Mouse (Mus musculus) E14TG2a.4 (cell line): ENCODE data around the gene Alg1.
"Not testable (repeated sequence)": the region's sequence is repeated elsewhere in the genome, so short reads cannot be mapped to it uniquely, and the experiment has no call there.

Source experiments
- H3K27me3 ChIP-seq: 2 replicates; pipeline ENCODE4 v1.6.1; 2014; ENCODE audit warnings: low read length, control low read depth; ENCODE audit not compliant: insufficient read depth
- H3K36me3 ChIP-seq: 2 replicates; pipeline ENCODE4 v1.6.1; 2014; ENCODE audit warnings: low read length, control low read depth; ENCODE audit not compliant: insufficient read depth
- H3K4me1 ChIP-seq: replicated peaks from 2 replicates; pipeline ENCODE4 v1.6.1; 2014; ENCODE audit warnings: low read depth, low read length, control low read depth
- H3K4me3 ChIP-seq: replicated peaks from 2 replicates; pipeline ENCODE4 v1.5.1; 2014; ENCODE audit warnings: mild to moderate bottlenecking, low read length
- H3K9me3 ChIP-seq: 2 replicates; pipeline ENCODE4 v1.6.1; 2014; ENCODE audit warnings: low read length, control low read depth
- CTCF ChIP-seq: conservative IDR thresholded peaks from 2 replicates; pipeline ENCODE4 v1.5.1; 2014; ENCODE audit warnings: low read length
- NANOG ChIP-seq: IDR thresholded peaks from 2 replicates; pipeline ENCODE4 v1.6.1; 2014; ENCODE audit warnings: borderline replicate concordance, low read length, mixed read lengths
- POU5F1 ChIP-seq: IDR thresholded peaks from 2 replicates; pipeline ENCODE4 v1.6.1; 2014; ENCODE audit warnings: low read length, borderline replicate concordance

Alg1 gene

GRCm38 (mm10) chr16:5205431-5205970 lies 27.9 kb upstream of the Alg1 start:
- Histone ChIP-seq H3K36me3 (peaks cover 16% of the 10 kb centered on the region), H3K4me3 (no peak overlapping the region), H3K27me3 (peaks cover 16% of the 10 kb centered on the region), H3K4me1 (peaks cover 17% of the 10 kb centered on the region), H3K9me3 (no peaks in the 10 kb centered on the region)
- TF ChIP-seq NANOG, result no peak
- no peak for TF ChIP-seq CTCF
- TF ChIP-seq POU5F1, result no peak

- no peaks in the 10 kb centered on the region for H3K9me3 ChIP-seq
- TF ChIP-seq POU5F1 (no peak), CTCF (no peak), NANOG (no peak)
- H3K27me3 ChIP-seq, result peaks cover 16% of the 10 kb centered on the region
- peaks cover 11% of the 10 kb centered on the region for H3K36me3 ChIP-seq
- no peak overlapping the region for H3K4me3 ChIP-seq
- H3K4me1 ChIP-seq, result peaks cover 17% of the 10 kb centered on the region
Observed at GRCm38 (mm10) chr16:5206051-5206450, 27.4 kb upstream of the Alg1 start.

GRCm38 (mm10) chr16:5210365-5210764 lies 23.1 kb upstream of the Alg1 start:
- Histone ChIP-seq H3K4me3 (no peak overlapping the region), H3K27me3 (no peaks in the 10 kb centered on the region; the same call in none of the 2 replicates), H3K4me1 (no peaks in the 10 kb centered on the region), H3K9me3 (no peaks in the 10 kb centered on the region), H3K36me3 (no peaks in the 10 kb centered on the region)
- TF ChIP-seq NANOG (no peak), POU5F1 (no peak), CTCF (no peak)

GRCm38 (mm10) chr16:5212150-5212549 lies 21.3 kb upstream of the Alg1 start:
- Histone ChIP-seq H3K4me1 (no peaks in the 10 kb centered on the region), H3K9me3 (no peaks in the 10 kb centered on the region)
- TF ChIP-seq NANOG (no peak), CTCF (no peak), POU5F1 (no peak)

GRCm38 (mm10) chr16:5214126-5214525 lies 19.3 kb upstream of the Alg1 start:
- H3K36me3 ChIP-seq, result no peaks in the 10 kb centered on the region
- no peak overlapping the region for H3K4me3 ChIP-seq
- no peaks in the 10 kb centered on the region for H3K9me3 ChIP-seq
- H3K4me1 ChIP-seq, result no peaks in the 10 kb centered on the region; the same call in 1 of the 2 replicates
- peaks cover 20% of the 10 kb centered on the region for H3K27me3 ChIP-seq
- no peak for TF ChIP-seq CTCF
- TF ChIP-seq NANOG, result no peak
- TF ChIP-seq POU5F1, result no peak

More at GRCm38 (mm10) chr16:5212150-5212549, 21.3 kb upstream of the Alg1 start:
- Histone ChIP-seq H3K27me3 (peaks cover 6% of the 10 kb centered on the region), H3K36me3 (no peaks in the 10 kb centered on the region), H3K4me3 (no peak overlapping the region)

GRCm38 (mm10) chr16:5216686-5217085 lies 16.7 kb upstream of the Alg1 start:
- Histone ChIP-seq H3K27me3 (peaks cover 31% of the 10 kb centered on the region), H3K9me3 (no peaks in the 10 kb centered on the region), H3K4me1 (no peaks in the 10 kb centered on the region; the same call in 1 of the 2 replicates), H3K4me3 (no peak overlapping the region), H3K36me3 (no peaks in the 10 kb centered on the region)
- TF ChIP-seq POU5F1, result no peak
- TF ChIP-seq NANOG, result no peak
- no peak for TF ChIP-seq CTCF

- Histone ChIP-seq H3K36me3 (no peaks in the 10 kb centered on the region), H3K27me3 (peaks cover 31% of the 10 kb centered on the region), H3K9me3 (no peaks in the 10 kb centered on the region), H3K4me1 (peaks cover 6% of the 10 kb centered on the region), H3K4me3 (no peak overlapping the region)
- TF ChIP-seq NANOG (no peak), POU5F1 (no peak)
Observed at GRCm38 (mm10) chr16:5217341-5218133, 15.9 kb upstream of the Alg1 start.

- Histone ChIP-seq H3K9me3 (0 out of 2 replicates have a peak, but pooled peaks cover 2% of the 10 kb centered on the region), H3K4me3 (no peak overlapping the region), H3K36me3 (no peaks in the 10 kb centered on the region), H3K4me1 (peaks cover 6% of the 10 kb centered on the region), H3K27me3 (peaks cover 31% of the 10 kb centered on the region)
- TF ChIP-seq NANOG, result no peak
- TF ChIP-seq POU5F1, result no peak
- no peak for TF ChIP-seq CTCF
Observed at GRCm38 (mm10) chr16:5221403-5221802, 12.0 kb upstream of the Alg1 start.

- Histone ChIP-seq H3K27me3 (peaks cover 26% of the 10 kb centered on the region), H3K9me3 (0 out of 2 replicates have a peak, but pooled peaks cover 2% of the 10 kb centered on the region), H3K4me1 (peaks cover 6% of the 10 kb centered on the region), H3K4me3 (no peak within 1 kb of the TSS), H3K36me3 (no peaks in the 10 kb centered on the region)
- no peak for TF ChIP-seq CTCF
Observed at GRCm38 (mm10) chr16:5222140-5222539, 11.3 kb upstream of the Alg1 start, which contains the start of gene AU021092. Gene AU021092, minus strand, starts transcription at chr16:5222299.

GRCm38 (mm10) chr16:5226534-5226933 lies 6.9 kb upstream of the Alg1 start:
- not testable (repeated sequence) for H3K27me3 ChIP-seq, H3K9me3 ChIP-seq, H3K4me3 ChIP-seq, H3K36me3 ChIP-seq, H3K4me1 ChIP-seq

GRCm38 (mm10) chr16:5227501-5227900 lies 5.9 kb upstream of the Alg1 start:
- H3K36me3 ChIP-seq, H3K27me3 ChIP-seq, H3K9me3 ChIP-seq, H3K4me3 ChIP-seq, H3K4me1 ChIP-seq: not testable (repeated sequence)

- H3K9me3 ChIP-seq, H3K36me3 ChIP-seq, H3K27me3 ChIP-seq, H3K4me1 ChIP-seq, H3K4me3 ChIP-seq: not testable (repeated sequence)
Observed at GRCm38 (mm10) chr16:5228103-5228502, 5.3 kb upstream of the Alg1 start.
